Mouse (Mus musculus): ENCODE measurements at regions not wholly inside any gene's neighbourhood (a gene's known extent, or its start where the extent isn't known, plus 50 kb on each side); places are given as distances from the start of the nearest gene placed in this dataset.

GRCm38 (mm10) chr2:133252131-133252530 is 299.8 kb upstream of the Bmp2 start:
- 74% methylated on average over 2 of the region's 2 CpGs for WGBS
- Histone ChIP-seq H3K9ac (replicated peaks; ENCODE audit: low read depth) (no peak overlapping the region), H3K4me1 (ENCODE audit: insufficient read depth, low read depth, low read length) (no peaks in the 10 kb centered on the region), H3K36me3 (ENCODE audit: insufficient read depth, low read length) (no peaks in the 10 kb centered on the region), H3K9me3 (ENCODE audit: low read length) (no peaks in the 10 kb centered on the region), H3K27ac (ENCODE audit: low read length) (no peak overlapping the region), H3K4me3 (ENCODE audit: low read depth, low read length) (no peak overlapping the region), H3K4me2 (replicated peaks; ENCODE audit: low read depth, low read length) (no peak overlapping the region), H3K27me3 (replicated peaks; ENCODE audit: insufficient read depth, low read length) (no peaks in the 10 kb centered on the region)
- no peak for ATAC-seq
- TF ChIP-seq CTCF (IDR thresholded peaks at IDR 0.05): no peak
- TF ChIP-seq EP300 (IDR thresholded peaks at IDR 0.05): no peak
- DNase-seq (ENCODE audit: low spot score): no peak

GRCm38 (mm10) chr2:133274424-133274823 is 277.5 kb upstream of the Bmp2 start:
- no peak for ATAC-seq
- Histone ChIP-seq H3K9ac (replicated peaks; ENCODE audit: low read depth) (no peak overlapping the region), H3K4me2 (replicated peaks; ENCODE audit: low read depth, low read length) (no peak overlapping the region), H3K4me3 (ENCODE audit: low read depth, low read length) (no peak overlapping the region), H3K9me3 (ENCODE audit: low read length) (no peaks in the 10 kb centered on the region), H3K27me3 (replicated peaks; ENCODE audit: insufficient read depth, low read length) (no peaks in the 10 kb centered on the region), H3K36me3 (ENCODE audit: insufficient read depth, low read length) (no peaks in the 10 kb centered on the region), H3K27ac (ENCODE audit: low read length) (no peak overlapping the region), H3K4me1 (ENCODE audit: insufficient read depth, low read depth, low read length) (no peaks in the 10 kb centered on the region)
- TF ChIP-seq EP300 (IDR thresholded peaks at IDR 0.05): no peak
- no peak for TF ChIP-seq CTCF (IDR thresholded peaks at IDR 0.05)
- 14% methylated on average over 4 of the region's 4 CpGs for WGBS
- no peak for DNase-seq (ENCODE audit: low spot score)

- ATAC-seq: no peak
- Histone ChIP-seq H3K9ac (replicated peaks; ENCODE audit: low read depth) (no peak overlapping the region), H3K4me3 (ENCODE audit: low read depth, low read length) (no peak overlapping the region), H3K27me3 (replicated peaks; ENCODE audit: insufficient read depth, low read length) (no peaks in the 10 kb centered on the region), H3K36me3 (ENCODE audit: insufficient read depth, low read length) (no peaks in the 10 kb centered on the region), H3K9me3 (ENCODE audit: low read length) (no peaks in the 10 kb centered on the region), H3K27ac (ENCODE audit: low read length) (no peak overlapping the region), H3K4me2 (replicated peaks; ENCODE audit: low read depth, low read length) (no peak overlapping the region), H3K4me1 (ENCODE audit: insufficient read depth, low read depth, low read length) (no peaks in the 10 kb centered on the region)
- no peak for TF ChIP-seq CTCF (IDR thresholded peaks at IDR 0.05)
- TF ChIP-seq EP300 (IDR thresholded peaks at IDR 0.05): no peak
- no peak for DNase-seq (ENCODE audit: low spot score)
- 43% methylated on average over 4 of the region's 4 CpGs for WGBS
These were observed 273.4 kb upstream of the Bmp2 start for GRCm38 (mm10) chr2:133278546-133278945.

- 88% methylated on average over 4 of the region's 4 CpGs for WGBS
- Histone ChIP-seq H3K9ac (replicated peaks; ENCODE audit: low read depth) (no peak overlapping the region), H3K9me3 (ENCODE audit: low read length) (no peaks in the 10 kb centered on the region), H3K27me3 (replicated peaks; ENCODE audit: insufficient read depth, low read length) (no peaks in the 10 kb centered on the region), H3K4me3 (ENCODE audit: low read depth, low read length) (no peak overlapping the region), H3K4me2 (replicated peaks; ENCODE audit: low read depth, low read length) (no peak overlapping the region), H3K36me3 (ENCODE audit: insufficient read depth, low read length) (no peaks in the 10 kb centered on the region), H3K27ac (ENCODE audit: low read length) (no peak overlapping the region), H3K4me1 (ENCODE audit: insufficient read depth, low read depth, low read length) (no peaks in the 10 kb centered on the region)
- no peak for ATAC-seq
- no peak for TF ChIP-seq CTCF (IDR thresholded peaks at IDR 0.05)
- TF ChIP-seq EP300 (IDR thresholded peaks at IDR 0.05): no peak
- no peak for DNase-seq (ENCODE audit: low spot score)
These were observed 272.7 kb upstream of the Bmp2 start for GRCm38 (mm10) chr2:133279275-133279674.

GRCm38 (mm10) chr2:133282692-133283091 is 269.3 kb upstream of the Bmp2 start:
- TF ChIP-seq CTCF (IDR thresholded peaks at IDR 0.05) (no peak), EP300 (IDR thresholded peaks at IDR 0.05) (no peak)
- Histone ChIP-seq H3K4me2 (replicated peaks; ENCODE audit: low read depth, low read length) (no peak overlapping the region), H3K36me3 (ENCODE audit: insufficient read depth, low read length) (no peaks in the 10 kb centered on the region), H3K27ac (ENCODE audit: low read length) (no peak overlapping the region), H3K27me3 (replicated peaks; ENCODE audit: insufficient read depth, low read length) (no peaks in the 10 kb centered on the region), H3K9ac (replicated peaks; ENCODE audit: low read depth) (no peak overlapping the region), H3K4me1 (ENCODE audit: insufficient read depth, low read depth, low read length) (no peaks in the 10 kb centered on the region), H3K4me3 (ENCODE audit: low read depth, low read length) (no peak overlapping the region), H3K9me3 (ENCODE audit: low read length) (no peaks in the 10 kb centered on the region)
- WGBS: 57% methylated on average over 5 of the region's 5 CpGs
- DNase-seq (ENCODE audit: low spot score) (peak; percentile 20), ATAC-seq (peak; percentile 26; the same call in 1 of the 2 replicates)

- no peaks in the 10 kb centered on the region for H3K4me1 ChIP-seq (ENCODE audit: insufficient read depth, low read depth, low read length)
- DNase-seq (ENCODE audit: low spot score): peak; percentile 25
- no peaks in the 10 kb centered on the region for H3K36me3 ChIP-seq (ENCODE audit: insufficient read depth, low read length)
- 24% methylated on average over 1 of the region's 1 CpGs for WGBS
- H3K4me2 ChIP-seq (replicated peaks; ENCODE audit: low read depth, low read length): no peak overlapping the region
- no peak overlapping the region for H3K27ac ChIP-seq (ENCODE audit: low read length)
- TF ChIP-seq CTCF (IDR thresholded peaks at IDR 0.05) (no peak), EP300 (IDR thresholded peaks at IDR 0.05) (0 out of 2 replicates have a peak, but pooled peaks have one; percentile 15)
- H3K4me3 ChIP-seq (ENCODE audit: low read depth, low read length): no peak overlapping the region
- H3K27me3 ChIP-seq (replicated peaks; ENCODE audit: insufficient read depth, low read length): no peaks in the 10 kb centered on the region
- peak; percentile 32; the same call in 1 of the 2 replicates for ATAC-seq
- H3K9ac ChIP-seq (replicated peaks; ENCODE audit: low read depth): no peak overlapping the region
- no peaks in the 10 kb centered on the region for H3K9me3 ChIP-seq (ENCODE audit: low read length)
These were observed 268.2 kb upstream of the Bmp2 start for GRCm38 (mm10) chr2:133283709-133284108.

- TF ChIP-seq EP300 (IDR thresholded peaks at IDR 0.05) (no peak), CTCF (IDR thresholded peaks at IDR 0.05) (no peak)
- DNase-seq (ENCODE audit: low spot score): no peak
- no peak for ATAC-seq
These were observed 257.8 kb upstream of the Bmp2 start for GRCm38 (mm10) chr2:133294136-133294535.

More at GRCm38 (mm10) chr2:133294136-133294535, 257.8 kb upstream of the Bmp2 start:
- no peaks in the 10 kb centered on the region for H3K4me1 ChIP-seq (ENCODE audit: insufficient read depth, low read depth, low read length)
- 53% methylated on average over 7 of the region's 7 CpGs for WGBS
- no peaks in the 10 kb centered on the region for H3K9me3 ChIP-seq (ENCODE audit: low read length)
- no peaks in the 10 kb centered on the region for H3K36me3 ChIP-seq (ENCODE audit: insufficient read depth, low read length)
- H3K27me3 ChIP-seq (replicated peaks; ENCODE audit: insufficient read depth, low read length): no peaks in the 10 kb centered on the region
- no peak overlapping the region for H3K9ac ChIP-seq (replicated peaks; ENCODE audit: low read depth)
- no peak overlapping the region for H3K4me2 ChIP-seq (replicated peaks; ENCODE audit: low read depth, low read length)
- H3K4me3 ChIP-seq (ENCODE audit: low read depth, low read length): no peak overlapping the region
- H3K27ac ChIP-seq (ENCODE audit: low read length): no peak overlapping the region

All from lung, postnatal 0 days (tissue).